Mouse (Mus musculus): ENCODE results near the gene Rnaseh2a. TPM values are rescaled to one million over a fixed set of nuclear protein-coding genes. Genes with fewer than 3 reads are reported as not detected.

Rnaseh2a gene
- total RNA-seq, 1 experiment from 2014 or later = 59.7 TPM

DNA sequence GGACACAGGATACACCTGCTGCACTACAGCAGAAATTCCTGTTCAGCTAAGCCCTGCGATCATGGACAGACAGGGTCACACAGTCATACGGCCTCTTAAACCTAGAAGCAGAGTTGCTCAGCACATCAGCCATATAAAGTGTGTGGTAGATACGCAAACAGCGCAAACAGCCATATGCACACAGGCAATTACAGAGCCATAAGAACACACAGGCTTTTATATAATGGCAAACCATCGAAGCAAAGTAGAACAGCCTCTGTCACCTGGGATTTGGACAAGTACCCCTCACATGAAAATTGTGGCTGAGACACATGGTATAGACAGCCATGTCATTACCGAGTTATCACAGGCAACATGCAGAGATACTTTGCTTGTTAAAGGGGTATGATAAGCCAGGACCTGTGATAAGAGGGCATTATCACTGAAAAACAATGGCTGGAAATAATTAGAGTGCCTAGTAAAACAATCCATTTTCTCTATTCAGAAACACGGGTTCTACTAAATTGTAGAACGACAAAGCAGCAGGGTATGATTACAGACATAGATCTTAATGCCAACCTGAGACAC, 16.9 kb upstream of the Rnaseh2a start:
- ATAC-seq (replicated peaks in 1 of 2; ENCODE audit: insufficient read depth in 1 of 2, low FRiP score in 2 of 2, low TSS enrichment in 1 of 2, low read depth in 1 of 2, poor library complexity in 2 of 2, severe bottlenecking in 2 of 2) = peak in 1 of 2 experiments; percentile 8; a peak in 2 of 4 replicates

DNA sequence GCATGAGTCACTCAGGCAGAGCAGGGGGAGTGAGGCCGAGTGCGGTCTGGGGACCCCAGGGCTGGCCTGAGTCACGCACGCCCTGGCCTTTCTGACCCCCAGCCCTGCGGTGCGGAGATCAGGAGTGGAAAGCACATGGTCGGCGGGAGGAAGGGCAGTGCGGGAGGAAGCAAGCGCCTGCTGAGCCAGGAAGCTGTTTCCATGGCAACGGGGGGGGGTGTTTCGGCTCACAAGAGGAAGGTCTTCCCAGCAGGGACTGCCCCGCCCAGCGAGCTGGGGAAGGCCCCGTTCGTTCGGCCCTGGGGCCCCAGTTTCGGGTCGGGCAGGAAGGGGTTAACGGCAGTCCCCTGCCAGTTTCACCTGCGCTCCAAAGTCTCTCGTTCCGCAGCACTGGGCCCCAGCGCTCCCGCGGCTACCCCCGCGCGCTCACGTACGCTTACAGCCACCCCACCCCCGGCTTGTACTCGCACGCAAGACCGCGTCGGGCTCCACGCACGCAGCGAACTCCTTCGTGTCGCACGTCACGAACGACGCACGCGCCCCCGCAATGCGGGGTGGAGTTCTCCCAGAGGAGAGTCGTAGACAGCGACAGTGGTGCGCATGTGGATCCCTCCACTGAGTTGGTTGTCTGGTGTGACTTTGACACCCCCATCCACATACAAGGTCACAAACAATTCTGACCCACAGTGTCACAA, 16.3 kb upstream of the Rnaseh2a start:
- peak; percentile 60 to 63 for ATAC-seq (replicated peaks in 1 of 2; ENCODE audit: insufficient read depth in 1 of 2, low FRiP score in 2 of 2, low TSS enrichment in 1 of 2, low read depth in 1 of 2, poor library complexity in 2 of 2, severe bottlenecking in 2 of 2)

DNA sequence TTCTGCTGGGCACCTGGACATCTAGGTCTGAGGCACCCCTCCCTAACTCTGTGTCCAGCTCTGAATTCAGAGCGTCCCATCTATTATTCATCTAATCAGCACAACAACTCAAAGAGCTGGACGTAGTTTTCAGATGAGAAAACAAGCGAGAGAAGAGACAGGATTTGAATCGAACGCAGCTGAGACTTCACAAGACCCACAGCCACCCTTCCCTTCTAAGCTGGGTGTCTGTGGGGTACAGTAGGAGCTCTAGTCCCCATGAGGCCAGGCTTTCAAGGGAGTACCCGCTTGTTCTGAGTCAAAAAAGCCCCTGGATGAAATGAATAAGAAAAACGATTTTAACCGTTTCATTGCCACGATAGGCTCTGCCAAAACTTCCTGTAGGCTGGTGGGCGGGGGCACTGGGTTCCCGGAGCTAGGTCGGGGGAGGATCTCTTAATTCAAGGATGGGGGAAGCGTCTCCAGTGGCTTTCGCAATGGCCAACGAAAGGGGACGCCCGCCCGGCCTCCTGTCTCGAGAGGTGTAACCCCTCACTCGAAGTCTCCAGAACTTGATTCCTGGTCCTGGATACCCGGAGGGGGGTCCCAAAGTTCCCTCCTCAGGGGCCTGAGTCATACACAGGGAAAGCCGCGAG, 15.6 kb upstream of the Rnaseh2a start:
- no peak for ATAC-seq (replicated peaks in 1 of 2; ENCODE audit: insufficient read depth in 1 of 2, low FRiP score in 2 of 2, low TSS enrichment in 1 of 2, low read depth in 1 of 2, poor library complexity in 2 of 2, severe bottlenecking in 2 of 2)

DNA sequence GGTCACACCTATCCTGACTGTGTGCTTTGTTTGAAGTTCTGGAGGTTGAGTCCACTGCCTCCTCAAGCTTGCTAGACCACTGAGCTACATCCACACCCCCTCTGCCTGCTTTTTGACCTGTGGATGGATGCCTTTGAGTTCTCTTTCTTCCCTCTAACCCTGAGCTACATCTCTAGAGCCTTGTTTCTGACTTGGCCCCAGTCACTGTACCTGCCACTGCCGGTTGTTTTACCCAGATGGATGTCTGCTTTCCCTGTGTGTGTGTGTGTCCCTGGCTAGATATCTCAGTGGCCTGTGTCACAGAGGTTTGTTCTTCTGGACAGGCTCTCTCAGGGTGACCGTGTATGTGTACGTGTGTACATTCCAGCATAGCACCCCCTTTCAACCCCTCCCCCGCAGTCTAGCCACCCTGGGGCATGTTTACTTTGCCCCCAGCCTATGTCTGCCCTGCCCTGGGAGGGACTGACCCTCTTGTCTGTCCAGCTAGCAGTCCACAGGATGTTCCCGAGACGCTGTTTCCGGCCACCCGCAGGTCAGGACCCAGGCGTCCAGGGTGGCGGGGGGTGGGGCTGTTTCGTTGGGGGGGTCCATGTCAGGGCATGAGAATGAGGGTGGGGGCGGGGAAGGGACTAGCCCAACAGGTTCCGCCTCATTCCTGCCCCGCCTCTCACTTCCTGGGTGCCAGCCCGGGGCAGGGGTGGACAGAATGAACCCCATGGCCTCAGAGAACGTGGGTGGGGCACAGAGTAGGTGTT, 14.9 kb upstream of the Rnaseh2a start:
- ATAC-seq (replicated peaks in 1 of 2; ENCODE audit: insufficient read depth in 1 of 2, low FRiP score in 2 of 2, low TSS enrichment in 1 of 2, low read depth in 1 of 2, poor library complexity in 2 of 2, severe bottlenecking in 2 of 2) = no peak

DNA sequence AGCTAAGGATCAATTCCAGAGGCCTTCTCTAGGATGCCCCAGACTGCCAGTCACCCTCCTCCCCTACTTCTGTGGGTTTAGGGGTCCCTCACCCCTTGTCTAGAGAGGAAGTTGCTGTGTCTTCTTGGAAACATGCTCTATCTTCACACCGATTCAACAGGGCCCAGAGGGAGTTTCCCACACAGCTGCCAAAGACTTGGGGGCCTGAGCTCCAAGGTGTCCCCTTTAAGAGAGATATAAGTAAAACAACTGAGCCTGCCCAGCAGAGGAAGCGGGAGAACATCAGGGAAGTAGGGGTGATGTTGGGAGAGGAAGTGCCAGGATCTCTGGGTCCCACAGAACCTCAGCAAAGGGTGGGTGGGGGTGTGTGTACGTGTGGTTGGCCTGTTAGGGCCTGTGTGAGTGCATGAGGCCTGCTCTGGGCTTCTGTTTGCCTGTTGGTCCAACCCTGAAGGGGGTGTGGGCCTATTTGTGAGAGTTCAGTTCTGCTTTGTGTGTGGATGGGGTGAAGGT, 13.0 kb upstream of the Rnaseh2a start:
- ATAC-seq (replicated peaks in 1 of 2; ENCODE audit: insufficient read depth in 1 of 2, low FRiP score in 2 of 2, low TSS enrichment in 1 of 2, low read depth in 1 of 2, poor library complexity in 2 of 2, severe bottlenecking in 2 of 2) = no peak

DNA sequence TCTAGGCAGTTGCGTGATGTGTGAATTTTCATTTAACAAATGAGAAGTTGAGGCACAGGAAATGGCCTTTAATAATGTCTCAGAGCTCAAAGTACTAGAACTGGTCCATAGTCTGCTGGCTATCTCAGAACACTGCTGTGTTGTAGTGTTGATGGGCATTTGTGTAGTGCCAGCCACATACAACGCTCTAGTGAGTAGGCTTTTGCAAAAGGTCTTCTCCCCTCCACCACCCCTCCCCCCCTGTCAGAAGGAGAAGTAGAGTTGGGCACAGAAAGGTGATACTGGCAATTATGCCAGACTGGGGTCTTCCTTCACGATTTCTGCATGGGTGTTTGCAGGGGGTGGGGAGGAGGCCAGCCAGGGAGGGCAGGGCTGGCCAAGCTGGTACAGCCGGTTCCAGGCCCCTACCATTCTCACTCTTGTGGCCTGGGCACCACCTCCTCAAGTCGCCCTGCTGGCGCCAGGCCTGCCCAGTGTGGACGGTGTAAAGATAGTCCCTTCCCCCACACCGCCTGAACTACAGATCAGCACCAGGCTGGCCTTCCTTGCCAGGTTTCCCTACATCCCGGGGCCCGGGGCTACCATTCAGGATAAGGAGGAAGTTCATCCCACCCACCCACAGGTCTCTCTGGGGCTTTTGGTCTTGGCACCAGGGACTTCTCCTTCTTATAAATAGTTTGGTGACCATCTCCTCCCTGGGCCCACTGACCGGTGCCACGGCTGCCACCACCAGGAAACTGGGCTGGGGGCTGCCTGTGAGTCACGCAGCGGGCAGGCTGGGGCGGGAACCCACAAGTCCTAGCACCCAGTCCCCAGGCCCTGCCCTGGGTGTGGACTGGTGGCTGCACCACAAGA, 12.3 kb upstream of the Rnaseh2a start:
- no peak for ATAC-seq (replicated peaks in 1 of 2; ENCODE audit: insufficient read depth in 1 of 2, low FRiP score in 2 of 2, low TSS enrichment in 1 of 2, low read depth in 1 of 2, poor library complexity in 2 of 2, severe bottlenecking in 2 of 2)

DNA sequence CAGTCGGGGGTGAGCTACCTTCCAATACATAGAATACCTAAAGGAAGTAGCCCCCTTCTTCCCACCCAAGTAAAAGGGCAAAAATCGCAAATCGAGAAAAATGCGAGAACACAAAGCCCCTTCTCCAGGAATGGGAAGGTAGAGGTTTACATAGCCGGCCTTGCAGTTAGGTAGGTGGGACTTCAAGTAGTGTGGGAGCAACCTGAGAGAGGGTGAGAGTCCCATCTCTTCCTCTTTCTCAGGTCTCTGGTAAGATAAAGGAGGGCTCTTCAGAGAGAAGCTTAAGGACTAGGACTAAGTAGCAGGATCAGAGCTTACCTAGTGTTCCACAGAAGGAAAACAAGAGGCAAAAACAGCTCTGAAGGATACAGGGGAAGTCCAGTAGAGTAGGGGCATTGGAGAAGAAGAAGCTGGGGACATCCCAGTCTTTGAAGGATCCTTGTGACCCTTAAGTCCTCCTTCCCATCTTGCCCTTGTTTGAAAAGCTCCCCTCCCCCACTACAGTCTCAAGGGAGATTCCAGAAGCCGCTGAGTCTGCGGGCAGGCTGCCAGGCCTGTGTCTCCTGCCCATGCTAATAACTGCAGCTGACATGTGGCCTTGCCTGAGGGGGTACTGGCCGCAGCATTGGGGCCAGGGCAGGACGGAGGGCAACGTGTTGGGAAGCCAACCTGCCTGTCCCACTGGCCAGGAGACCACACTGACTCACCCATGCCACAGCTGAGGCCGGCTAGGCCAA, 11.2 kb upstream of the Rnaseh2a start:
- ATAC-seq (replicated peaks in 1 of 2; ENCODE audit: insufficient read depth in 1 of 2, low FRiP score in 2 of 2, low TSS enrichment in 1 of 2, low read depth in 1 of 2, poor library complexity in 2 of 2, severe bottlenecking in 2 of 2) = no peak

DNA sequence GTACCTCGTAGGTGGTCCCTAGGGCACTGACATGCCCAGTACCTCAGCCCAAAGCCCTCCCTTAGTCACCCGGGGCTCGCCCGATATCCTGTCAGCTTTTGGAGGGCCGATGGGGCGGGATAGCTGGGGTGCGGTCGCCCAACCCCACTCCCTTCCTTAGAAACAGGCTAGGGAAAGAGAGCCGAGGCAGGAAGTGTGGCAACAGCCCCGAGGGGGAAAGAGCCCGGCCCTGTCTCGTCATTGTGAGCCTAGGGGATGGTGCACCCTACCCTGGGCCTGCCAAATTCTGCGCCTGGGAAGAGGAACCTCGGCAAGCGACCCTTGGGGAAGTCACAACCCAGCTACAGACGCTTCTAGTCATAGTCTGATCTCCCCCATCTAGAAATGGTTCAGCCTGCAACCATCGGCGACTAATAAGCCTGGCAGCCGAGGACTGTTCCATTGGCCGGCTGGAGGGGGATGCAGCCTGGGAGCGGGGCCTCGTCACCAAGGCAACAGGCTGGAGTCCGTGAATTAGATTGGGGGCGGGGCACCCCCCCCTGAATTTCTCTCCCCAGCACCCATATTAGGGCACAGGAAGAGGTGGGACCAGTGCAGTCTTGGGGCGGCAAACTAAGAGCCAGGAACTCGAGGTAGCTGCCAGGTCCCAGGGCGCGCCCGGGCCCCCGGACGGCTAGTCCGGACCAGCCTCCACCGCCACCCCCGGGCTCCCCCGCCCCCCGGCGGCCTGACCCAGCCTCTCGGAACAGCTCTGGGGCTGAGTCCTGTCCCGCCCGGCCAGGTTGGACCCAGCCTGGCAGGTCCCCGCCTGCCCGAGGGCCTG, 10.2 kb upstream of the Rnaseh2a start:
- ATAC-seq (replicated peaks in 1 of 2; ENCODE audit: insufficient read depth in 1 of 2, low FRiP score in 2 of 2, low TSS enrichment in 1 of 2, low read depth in 1 of 2, poor library complexity in 2 of 2, severe bottlenecking in 2 of 2) = peak; percentile 37 to 64

DNA sequence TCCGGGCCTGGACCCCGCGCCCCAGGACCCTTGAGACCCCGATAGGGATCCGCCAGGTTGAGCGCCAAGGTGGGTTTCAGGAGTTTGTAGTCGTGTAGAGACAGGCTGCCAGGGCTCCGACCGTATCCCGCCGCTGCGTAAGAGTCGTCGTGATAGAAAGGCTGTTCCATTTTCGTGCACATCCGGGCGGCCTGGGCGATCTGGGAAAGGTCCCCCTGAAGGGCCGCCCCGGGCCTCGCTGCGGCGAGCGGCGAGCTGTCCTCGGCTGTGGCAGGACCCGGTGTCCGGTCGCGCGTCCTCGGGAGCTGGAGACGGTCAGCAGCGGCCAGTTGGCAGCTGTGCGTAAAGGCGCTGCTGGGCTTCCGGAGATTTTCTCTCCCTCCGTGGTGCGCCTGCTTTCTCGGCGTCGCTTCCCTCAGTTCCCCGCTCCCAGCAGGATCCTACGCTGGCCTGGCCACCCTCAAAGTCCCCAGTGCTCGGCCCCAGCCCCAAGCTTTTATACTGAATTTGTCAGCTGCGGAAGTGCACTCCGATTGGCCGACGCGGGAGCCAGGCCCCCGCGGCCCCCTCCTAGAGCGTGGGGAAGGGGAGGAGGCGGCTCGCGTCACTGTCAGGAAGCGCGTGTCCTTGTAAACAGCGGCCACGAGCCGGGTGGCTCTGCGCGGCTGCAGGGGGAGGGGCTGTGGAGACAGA, 8.8 kb upstream of the Rnaseh2a start, which contains the start of gene Junb:
Gene Junb, minus strand, starts transcription at position 471 of the 693 bp plus-strand sequence.
- ATAC-seq (replicated peaks in 1 of 2; ENCODE audit: insufficient read depth in 1 of 2, low FRiP score in 2 of 2, low TSS enrichment in 1 of 2, low read depth in 1 of 2, poor library complexity in 2 of 2, severe bottlenecking in 2 of 2) = peak; percentile 37 to 52

DNA sequence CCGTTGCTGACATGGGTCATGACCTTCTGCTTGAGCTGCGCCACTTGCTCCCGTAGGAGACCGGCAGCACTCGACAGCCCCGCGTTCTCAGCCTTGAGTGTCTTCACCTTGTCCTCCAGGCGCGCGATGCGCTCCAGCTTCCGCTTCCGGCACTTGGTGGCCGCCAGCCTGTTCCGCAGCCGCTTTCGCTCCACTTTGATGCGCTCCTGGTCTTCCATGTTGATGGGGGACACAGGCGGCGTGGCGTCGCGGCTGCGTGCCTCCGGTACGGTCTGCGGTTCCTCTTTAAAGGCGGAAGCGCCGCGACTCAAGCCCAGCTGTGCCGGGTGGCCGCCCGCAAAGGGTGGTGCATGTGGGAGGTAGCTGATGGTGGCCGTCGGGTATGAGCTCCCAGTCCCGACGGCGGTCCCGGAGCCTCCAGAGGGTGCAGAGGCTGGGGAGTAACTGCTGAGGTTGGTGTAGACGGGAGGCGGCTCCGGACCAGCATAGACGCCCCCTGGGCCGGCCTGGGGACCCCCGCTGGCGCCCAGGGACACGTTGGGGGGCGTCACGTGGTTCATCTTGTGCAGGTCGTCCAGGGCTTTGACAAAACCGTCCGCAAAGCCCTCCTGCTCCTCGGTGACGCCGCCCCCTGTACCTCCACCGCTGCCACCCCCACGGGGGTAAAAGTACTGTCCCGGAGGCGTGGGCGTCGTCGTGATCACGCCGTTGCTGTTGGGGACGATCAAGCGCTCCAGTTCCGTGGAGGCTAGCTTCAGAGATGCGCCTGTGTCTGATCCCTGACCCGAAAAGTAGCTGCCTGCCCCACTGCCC, 8.1 kb upstream of the Rnaseh2a start:
- peak in 1 of 2 experiments; percentile 4; a peak in 1 of 4 replicates for ATAC-seq (replicated peaks in 1 of 2; ENCODE audit: insufficient read depth in 1 of 2, low FRiP score in 2 of 2, low TSS enrichment in 1 of 2, low read depth in 1 of 2, poor library complexity in 2 of 2, severe bottlenecking in 2 of 2)

DNA sequence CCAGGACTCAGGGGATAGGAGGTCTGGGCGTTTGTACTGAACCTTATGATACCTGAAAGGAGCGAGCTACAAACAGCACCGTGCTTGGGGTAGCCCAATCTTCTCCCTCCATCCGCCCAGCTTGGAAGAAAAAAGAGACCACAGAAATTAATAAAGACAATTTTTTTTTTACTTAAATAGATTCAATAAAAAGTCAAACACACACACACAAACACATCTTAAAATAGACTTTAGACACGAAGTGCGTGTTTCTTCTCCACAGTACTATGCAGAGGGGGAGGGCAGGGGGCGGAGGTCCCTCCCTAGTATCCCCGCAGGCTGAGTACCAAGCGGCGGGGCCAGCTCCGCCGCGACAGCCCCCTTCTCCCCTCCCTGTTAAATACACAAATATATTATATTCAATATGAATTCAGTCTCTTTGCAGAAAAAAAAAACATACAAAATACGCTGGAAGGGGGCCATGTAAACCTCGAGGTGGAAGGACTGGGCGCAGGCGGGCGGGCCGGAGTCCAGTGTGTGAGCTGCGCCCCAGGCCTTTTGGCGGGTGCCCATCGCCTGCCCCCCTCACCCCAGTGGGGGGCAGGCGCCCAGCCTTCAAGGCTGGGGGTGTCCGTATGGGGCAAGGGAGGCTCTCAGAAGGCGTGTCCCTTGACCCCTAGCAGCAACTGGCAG, 7.3 kb upstream of the Rnaseh2a start:
- ATAC-seq (replicated peaks in 1 of 2; ENCODE audit: insufficient read depth in 1 of 2, low FRiP score in 2 of 2, low TSS enrichment in 1 of 2, low read depth in 1 of 2, poor library complexity in 2 of 2, severe bottlenecking in 2 of 2) = no peak

DNA sequence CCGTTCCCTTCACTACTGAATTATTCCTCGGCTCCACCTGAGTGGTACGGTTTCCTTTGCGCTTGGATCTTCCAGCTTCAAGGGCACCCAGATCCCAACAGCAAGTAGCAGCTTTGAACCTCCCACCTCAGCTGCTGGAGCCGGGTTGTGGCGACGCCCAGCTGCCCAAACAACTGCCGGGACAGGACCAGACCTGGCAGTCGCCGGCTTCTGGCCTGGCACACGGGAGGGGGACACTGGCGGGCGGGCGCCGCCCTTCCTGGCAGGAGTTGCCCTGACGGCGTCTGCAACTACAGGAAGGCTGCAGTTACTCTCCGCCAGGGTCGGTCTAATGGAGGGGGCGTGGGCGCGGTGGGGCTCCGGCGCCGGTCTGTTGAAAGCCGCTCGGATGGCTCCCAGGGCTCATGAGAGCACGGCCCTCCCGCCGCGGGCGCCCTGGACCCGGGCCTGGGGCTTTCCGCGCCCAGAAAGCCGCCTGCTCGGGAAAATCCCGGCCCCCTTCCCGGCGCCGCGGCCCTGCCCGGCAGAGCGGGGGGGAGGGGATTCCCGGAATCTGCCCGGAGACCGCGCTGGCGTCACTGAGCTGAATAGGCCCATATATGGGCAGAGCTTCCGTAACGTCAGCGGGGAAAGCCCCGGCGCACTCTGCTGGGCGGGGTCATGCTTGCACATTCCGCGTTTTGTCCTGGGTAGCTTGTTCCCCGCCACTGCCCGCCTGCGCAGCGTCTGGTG, 6.6 kb upstream of the Rnaseh2a start:
- ATAC-seq (replicated peaks in 1 of 2; ENCODE audit: insufficient read depth in 1 of 2, low FRiP score in 2 of 2, low TSS enrichment in 1 of 2, low read depth in 1 of 2, poor library complexity in 2 of 2, severe bottlenecking in 2 of 2) = peak; percentile 33 to 43

DNA sequence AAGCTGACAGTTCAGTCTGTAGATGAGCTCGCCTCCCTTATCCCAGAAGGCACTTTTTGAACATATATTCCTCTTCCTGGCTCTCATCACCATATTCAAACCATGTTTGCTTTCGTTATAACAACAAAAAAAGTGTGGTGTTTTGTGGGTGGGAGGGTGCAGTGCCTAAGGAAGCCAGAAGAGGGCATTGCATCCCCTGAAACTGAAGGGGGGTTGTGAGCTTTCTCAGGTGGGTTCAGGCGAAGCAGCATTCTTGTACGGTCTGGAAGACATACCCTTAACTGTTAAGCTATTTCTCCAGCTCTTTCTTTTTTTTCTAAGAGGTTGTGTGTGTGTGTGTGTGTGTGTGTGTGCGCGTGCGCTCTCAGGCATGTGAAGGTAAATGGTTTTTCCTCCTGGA, 5.9 kb upstream of the Rnaseh2a start:
- no peak for ATAC-seq (replicated peaks in 1 of 2; ENCODE audit: insufficient read depth in 1 of 2, low FRiP score in 2 of 2, low TSS enrichment in 1 of 2, low read depth in 1 of 2, poor library complexity in 2 of 2, severe bottlenecking in 2 of 2)

Data from hematopoietic stem cell, adult 5-6 weeks (primary cell).